Mouse (Mus musculus) heart, postnatal 0 days (tissue): ENCODE data around the gene Thsd7a. TPM values are rescaled to one million over a fixed set of nuclear protein-coding genes. Genes with fewer than 3 reads are reported as not detected.

Source experiments
- ATAC-seq: fragments of 200-750 bp; cut with Nextera tagmentation; 2 replicates; pipeline ENCODE4 v1.8.0; 2017; ENCODE audit warnings: low read depth, moderate number of reproducible peaks, moderate library complexity; ENCODE audit not compliant: insufficient read depth
- DNase-seq: peaks from one replicate; pipeline ENCODE4 v3.0.0-alpha.2; 2016; ENCODE audit warnings: low spot score
- H3K27ac ChIP-seq: fragments of 300-500 bp; sonication (generic); 2 replicates; pipeline ENCODE4 v1.5.1; 2014; ENCODE audit warnings: low read depth, mild to moderate bottlenecking
- H3K27me3 ChIP-seq: fragments of 300-500 bp; sonication (generic); 2 replicates; pipeline ENCODE4 v1.6.1; 2014; ENCODE audit warnings: low read length, mixed read lengths; ENCODE audit not compliant: control insufficient read depth, insufficient read depth
- H3K36me3 ChIP-seq: fragments of 300-500 bp; sonication (generic); replicated peaks from 2 replicates; pipeline ENCODE4 v1.6.1; 2014; ENCODE audit warnings: low read length, mixed read lengths; ENCODE audit not compliant: control insufficient read depth, insufficient read depth
- H3K4me1 ChIP-seq: fragments of 300-500 bp; sonication (generic); 2 replicates; pipeline ENCODE4 v1.6.1; 2014; ENCODE audit warnings: antibody characterized with exemption; ENCODE audit not compliant: control insufficient read depth, insufficient read depth
- H3K4me2 ChIP-seq: fragments of 300-500 bp; sonication (generic); 2 replicates; pipeline ENCODE4 v1.6.1; 2014; ENCODE audit warnings: low read depth, mild to moderate bottlenecking, low read length, moderate library complexity
- H3K4me3 ChIP-seq: fragments of 300-500 bp; sonication (generic); 2 replicates; pipeline ENCODE4 v1.5.1; 2014; ENCODE audit warnings: low read depth, low read length
- H3K9ac ChIP-seq: fragments of 300-500 bp; sonication (generic); replicated peaks from 2 replicates; pipeline ENCODE4 v1.6.1; 2014; ENCODE audit warnings: low read depth, low read length, mixed read lengths
- H3K9me3 ChIP-seq: fragments of 300-500 bp; sonication (generic); replicated peaks from 2 replicates; pipeline ENCODE4 v1.6.1; 2016; ENCODE audit warnings: low read length; ENCODE audit not compliant: control insufficient read depth
- CTCF ChIP-seq: IDR thresholded peaks from 2 replicates; pipeline ENCODE4 v1.5.1; 2016; ENCODE audit warnings: antibody characterized with exemption, control low read depth, low read depth
- EP300 ChIP-seq: IDR thresholded peaks from 2 replicates; pipeline ENCODE4 v1.6.1; 2016; ENCODE audit warnings: antibody characterized with exemption, low read depth
- WGBS: fragments of 180-500 bp; shearing (Covaris S2); extraction: QIAGEN DNeasy Blood & Tissue Kit; methylation state at CpG from one replicate; pipeline ENCODE4 v1.1.7; 2014; 5-methylcytosine and 5-hydroxymethylcytosine counted together
- polyA plus RNA-seq: library from polyadenylated mRNA; unstranded; fragments of >200 nt; fragmentation: Nextera tagmentation; extraction: Ambion mirVana; gene quantifications from 2 replicates; pipeline ENCODE4 v1.2.1, GENCODE M21; 2015
- total RNA-seq: library from RNA; depleted of rRNA; stranded (reverse); fragments of >200 nt; gene quantifications from 2 replicates; pipeline ENCODE4 v1.2.3, GENCODE M21; 2014; ENCODE audit warnings: low replicate concordance

Thsd7a gene
- total and polyA plus RNA-seq, 2 experiments from 2014 or later = 2.2 to 4.5 TPM

DNA sequence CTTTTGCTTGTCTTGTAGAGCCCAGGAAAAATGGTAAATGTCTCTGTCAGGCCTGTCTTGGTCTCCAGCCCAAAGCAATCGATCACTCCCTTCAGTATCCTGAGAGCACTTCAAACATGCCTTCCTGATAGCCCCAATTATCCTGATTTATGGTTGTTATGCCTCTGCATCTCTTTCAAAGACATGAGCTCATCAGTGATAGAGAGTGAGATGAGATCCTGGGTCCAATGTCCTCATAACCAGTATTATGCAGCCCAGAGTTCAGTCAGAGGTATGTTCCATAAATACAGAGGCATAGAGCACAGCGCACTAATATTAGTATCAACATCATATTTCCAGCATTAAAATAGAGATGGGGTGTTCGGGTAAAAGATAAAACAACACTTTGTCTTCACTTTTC, 15.3 kb downstream of the Thsd7a start:
- Histone ChIP-seq H3K4me2 (no peak overlapping the region), H3K27ac (no peak overlapping the region), H3K9me3 (no peaks in the 10 kb centered on the region), H3K4me3 (no peak overlapping the region), H3K36me3 (no peaks in the 10 kb centered on the region), H3K9ac (no peak overlapping the region), H3K4me1 (no peaks in the 10 kb centered on the region), H3K27me3 (no peaks in the 10 kb centered on the region)
- TF ChIP-seq EP300 (no peak), CTCF (no peak)
- DNase-seq (no peak), ATAC-seq (no peak)
- WGBS = 71% methylated on average over 3 of the region's 3 CpGs

DNA sequence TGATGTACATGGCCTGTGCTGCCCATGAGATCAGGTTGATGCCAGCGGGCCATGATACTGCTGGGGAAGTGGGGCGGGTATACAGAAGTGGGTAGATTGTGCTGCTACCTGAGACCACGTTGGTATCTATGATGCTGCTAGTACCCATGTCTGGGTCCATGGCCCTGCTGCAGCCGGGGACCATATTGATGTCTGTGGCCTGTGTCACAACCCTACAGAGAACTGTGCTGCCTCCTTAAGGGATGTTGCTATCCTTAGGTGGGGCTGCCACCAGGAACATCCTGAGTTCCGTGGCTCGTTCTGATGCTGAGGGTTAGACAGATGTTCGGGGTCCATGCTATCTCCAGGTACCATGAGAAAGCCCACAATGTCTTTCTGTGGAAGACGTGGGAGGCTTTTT, 33.1 kb downstream of the Thsd7a start:
- H3K9me3 ChIP-seq = no peaks in the 10 kb centered on the region
- no peaks in the 10 kb centered on the region for H3K27me3 ChIP-seq
- no peak for ATAC-seq
- no peaks in the 10 kb centered on the region for H3K4me1 ChIP-seq
- 83% methylated on average over 8 of the region's 8 CpGs for WGBS
- H3K4me2 ChIP-seq = no peak overlapping the region
- H3K4me3 ChIP-seq = no peak overlapping the region
- H3K9ac ChIP-seq = no peak overlapping the region
- H3K27ac ChIP-seq = no peak overlapping the region
- no peaks in the 10 kb centered on the region for H3K36me3 ChIP-seq
- TF ChIP-seq CTCF = no peak
- no peak for TF ChIP-seq EP300
- DNase-seq = no peak

DNA sequence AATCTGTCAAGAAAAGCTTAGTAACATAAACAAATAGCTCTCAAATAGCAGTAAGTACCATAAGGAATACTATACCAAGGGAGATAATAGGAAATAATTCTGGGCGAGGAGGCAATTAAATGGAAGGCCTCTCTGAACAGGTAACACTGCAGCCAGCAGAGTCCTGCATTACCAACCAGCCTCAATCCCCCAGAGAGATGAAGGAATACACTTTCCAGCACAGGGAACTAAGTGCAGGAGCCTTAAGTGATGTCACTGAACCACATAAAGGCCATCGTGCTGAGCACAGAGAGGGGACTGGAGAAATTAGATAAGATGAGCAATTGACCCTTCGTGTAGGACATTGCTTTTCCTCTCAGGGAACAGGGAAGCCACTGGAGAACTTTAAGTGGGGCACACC, 36.6 kb downstream of the Thsd7a start:
- 38% methylated on average over 3 of the region's 3 CpGs for WGBS
- H3K9me3 ChIP-seq = no peaks in the 10 kb centered on the region
- no peaks in the 10 kb centered on the region for H3K27me3 ChIP-seq
- TF ChIP-seq EP300 (no peak), CTCF (no peak)
- no peak overlapping the region for H3K9ac ChIP-seq
- H3K27ac ChIP-seq = no peak overlapping the region
- no peak overlapping the region for H3K4me2 ChIP-seq
- H3K36me3 ChIP-seq = no peaks in the 10 kb centered on the region
- no peak for DNase-seq
- no peak overlapping the region for H3K4me3 ChIP-seq
- no peaks in the 10 kb centered on the region for H3K4me1 ChIP-seq
- ATAC-seq = no peak

DNA sequence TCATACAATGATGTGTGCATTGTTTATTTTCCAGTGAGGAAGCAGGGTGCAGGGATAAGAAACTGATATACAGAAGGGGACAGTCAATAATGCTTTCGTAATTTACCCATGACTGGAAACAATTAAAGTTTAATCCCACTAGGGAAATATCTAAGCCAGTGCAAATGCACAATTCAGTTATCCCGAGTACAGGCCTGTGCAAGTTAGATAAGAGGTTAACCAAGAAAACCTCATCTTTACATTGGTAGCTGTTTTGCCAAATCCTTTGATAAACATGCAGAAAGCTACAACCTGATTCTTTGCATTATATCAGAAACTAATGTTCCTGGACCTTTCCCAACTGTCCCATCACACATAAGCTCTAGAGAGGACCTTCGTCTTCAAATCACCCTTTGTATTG, 46.3 kb downstream of the Thsd7a start:
- no peak for ATAC-seq
- no peaks in the 10 kb centered on the region for H3K9me3 ChIP-seq

DNA sequence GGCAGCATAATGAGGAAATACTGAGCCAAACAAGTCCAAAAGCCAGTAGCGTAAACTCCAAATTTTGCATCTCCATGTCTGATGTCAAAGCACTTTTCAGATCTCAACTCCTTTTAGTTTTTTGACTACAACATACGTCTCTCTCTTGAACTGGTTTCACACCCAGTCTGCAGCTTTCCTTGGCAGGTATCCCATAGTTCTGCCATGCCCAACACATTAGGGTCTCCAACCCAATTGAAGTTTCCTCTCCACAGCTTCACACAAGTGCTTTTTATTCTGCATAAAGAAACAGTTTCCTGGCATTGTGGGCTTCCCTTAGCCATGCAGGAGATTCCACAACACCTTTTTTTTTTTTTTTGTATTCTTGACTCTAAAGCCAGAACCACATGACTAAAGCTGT, 50.1 kb downstream of the Thsd7a start:
- Histone ChIP-seq H3K36me3 (no peaks in the 10 kb centered on the region), H3K9me3 (no peaks in the 10 kb centered on the region), H3K9ac (no peak overlapping the region), H3K4me2 (no peak overlapping the region), H3K4me3 (no peak overlapping the region), H3K4me1 (no peaks in the 10 kb centered on the region), H3K27me3 (no peaks in the 10 kb centered on the region), H3K27ac (no peak overlapping the region)
- DNase-seq (no peak), ATAC-seq (no peak)
- WGBS = 73% methylated on average over 2 of the region's 2 CpGs
- TF ChIP-seq EP300 (no peak), CTCF (no peak)

More for the DNA sequence above, 46.3 kb downstream of the Thsd7a start:
- H3K4me2 ChIP-seq = no peak overlapping the region
- H3K9ac ChIP-seq = no peak overlapping the region
- H3K36me3 ChIP-seq = no peaks in the 10 kb centered on the region
- WGBS = 67% methylated on average over 3 of the region's 3 CpGs
- H3K4me3 ChIP-seq = no peak overlapping the region
- H3K4me1 ChIP-seq = no peaks in the 10 kb centered on the region
- H3K27ac ChIP-seq = no peak overlapping the region
- no peak for TF ChIP-seq CTCF
- no peak for TF ChIP-seq EP300
- DNase-seq = no peak
- no peaks in the 10 kb centered on the region for H3K27me3 ChIP-seq

DNA sequence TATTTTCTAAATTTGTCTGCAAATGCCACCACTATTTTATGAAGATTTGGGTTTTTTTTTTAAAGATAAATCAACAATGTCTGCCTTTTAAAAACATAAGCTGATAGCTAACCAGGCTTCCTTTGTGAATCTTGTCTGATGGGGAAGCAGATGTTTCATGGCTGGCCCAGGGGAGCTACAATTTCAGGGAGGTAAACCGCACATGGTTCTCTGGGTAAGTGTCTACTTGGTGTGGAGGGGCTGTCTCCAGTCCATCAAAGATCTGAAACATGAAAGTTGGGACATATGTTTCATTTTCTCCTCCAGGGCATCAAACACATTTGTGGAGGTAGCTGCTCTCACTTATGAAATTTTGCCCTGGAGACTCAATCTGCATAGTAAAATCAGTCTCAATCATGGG, 55.5 kb downstream of the Thsd7a start:
- Histone ChIP-seq H3K27me3 (no peaks in the 10 kb centered on the region), H3K36me3 (no peaks in the 10 kb centered on the region), H3K27ac (no peak overlapping the region), H3K4me1 (no peaks in the 10 kb centered on the region), H3K9ac (no peak overlapping the region), H3K4me3 (no peak overlapping the region), H3K4me2 (no peak overlapping the region), H3K9me3 (no peaks in the 10 kb centered on the region)
- ATAC-seq = no peak
- no peak for DNase-seq
- TF ChIP-seq EP300 (no peak), CTCF (no peak)
- WGBS = 90% methylated on average over 1 of the region's 1 CpGs
